Mouse (Mus musculus) hindbrain, embryonic 14.5 days (tissue): ENCODE measurements around the gene Chrna5. TPM values are rescaled to one million over a fixed set of nuclear protein-coding genes. Genes with fewer than 3 reads are reported as not detected.

ENCODE experiments used
- ATAC-seq: fragments of 200-750 bp; cut with Nextera tagmentation; 2 replicates; pipeline ENCODE4 v1.8.0; 2017; ENCODE audit warnings: moderate number of reproducible peaks, mild to moderate bottlenecking, moderate TSS enrichment, moderate library complexity; ENCODE audit not compliant: low FRiP score
- DNase-seq: peaks from one replicate; pipeline ENCODE4 v3.0.0-alpha.2; 2015; ENCODE audit warnings: low spot score
- H3K27ac ChIP-seq: fragments of 300-500 bp; sonication (generic); 2 replicates; pipeline ENCODE4 v1.5.1; 2014; ENCODE audit warnings: mild to moderate bottlenecking, moderate library complexity
- H3K27me3 ChIP-seq: fragments of 300-500 bp; sonication (generic); 2 replicates; pipeline ENCODE4 v1.6.1; 2014; ENCODE audit warnings: mild to moderate bottlenecking, low read length, mixed read lengths; ENCODE audit not compliant: control insufficient read depth, insufficient read depth
- H3K36me3 ChIP-seq: fragments of 300-500 bp; sonication (generic); replicated peaks from 2 replicates; pipeline ENCODE4 v1.6.1; 2014; ENCODE audit not compliant: control insufficient read depth, insufficient read depth
- H3K4me1 ChIP-seq: fragments of 300-500 bp; sonication (generic); replicated peaks from 2 replicates; pipeline ENCODE4 v1.6.1; 2014; ENCODE audit warnings: antibody characterized with exemption, low read length, mixed read lengths; ENCODE audit not compliant: control insufficient read depth, insufficient read depth
- H3K4me2 ChIP-seq: fragments of 300-500 bp; sonication (generic); replicated peaks from 2 replicates; pipeline ENCODE4 v1.6.1; 2014; ENCODE audit warnings: mild to moderate bottlenecking, moderate library complexity
- H3K4me3 ChIP-seq: fragments of 300-500 bp; sonication (generic); replicated peaks from 2 replicates; pipeline ENCODE4 v1.5.1; 2014; ENCODE audit warnings: mild to moderate bottlenecking, low read length
- H3K9ac ChIP-seq: fragments of 300-500 bp; sonication (generic); 2 replicates; pipeline ENCODE4 v1.6.1; 2014
- H3K9me3 ChIP-seq: fragments of 300-500 bp; sonication (generic); 2 replicates; pipeline ENCODE4 v1.6.1; 2016; ENCODE audit warnings: low read length; ENCODE audit not compliant: control insufficient read depth
- WGBS: fragments of 180-500 bp; shearing (Covaris S2); extraction: QIAGEN DNeasy Blood & Tissue Kit; methylation state at CpG from one replicate; pipeline ENCODE4 v1.1.7; 2014; 5-methylcytosine and 5-hydroxymethylcytosine counted together
- polyA plus RNA-seq: library from polyadenylated mRNA; unstranded; fragments of >200 nt; fragmentation: Nextera tagmentation; extraction: Ambion mirVana; gene quantifications from 2 replicates; pipeline ENCODE4 v1.2.1, GENCODE M21; 2014

The Chrna5 gene
- polyA plus RNA-seq, 1 experiment from 2014 or later = 4.2 TPM

DNA sequence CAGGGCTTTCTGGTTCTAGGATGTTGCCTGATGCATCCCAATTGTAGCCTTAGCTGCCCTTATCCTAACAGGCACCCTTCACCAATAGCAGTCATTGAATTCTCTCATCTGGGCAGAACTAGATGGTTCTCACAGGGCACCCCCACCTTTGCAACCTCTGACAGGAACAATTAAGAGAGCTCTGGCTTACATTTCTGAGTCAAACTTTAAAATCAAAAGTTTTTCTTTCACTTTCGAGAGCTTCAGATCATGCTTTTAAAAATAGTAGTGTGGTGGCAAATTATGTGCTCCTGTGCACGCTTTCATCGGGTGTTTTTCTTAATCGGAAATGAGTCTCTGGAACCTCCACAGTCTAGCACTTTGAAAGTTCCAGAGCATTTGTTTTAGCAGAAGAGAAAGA lies 19.6 kb upstream of the Chrna5 start:
- H3K36me3 ChIP-seq = peaks cover 40% of the 10 kb centered on the region
- 96% methylated on average over 4 of the region's 4 CpGs for WGBS
- no peaks in the 10 kb centered on the region for H3K27me3 ChIP-seq
- no peak for ATAC-seq
- H3K4me3 ChIP-seq = no peak overlapping the region
- H3K4me2 ChIP-seq = no peak overlapping the region
- no peaks in the 10 kb centered on the region for H3K4me1 ChIP-seq
- peaks cover 5% of the 10 kb centered on the region; the same call in 1 of the 2 replicates for H3K9me3 ChIP-seq
- no peak overlapping the region for H3K9ac ChIP-seq
- no peak for DNase-seq
- no peak overlapping the region for H3K27ac ChIP-seq

DNA sequence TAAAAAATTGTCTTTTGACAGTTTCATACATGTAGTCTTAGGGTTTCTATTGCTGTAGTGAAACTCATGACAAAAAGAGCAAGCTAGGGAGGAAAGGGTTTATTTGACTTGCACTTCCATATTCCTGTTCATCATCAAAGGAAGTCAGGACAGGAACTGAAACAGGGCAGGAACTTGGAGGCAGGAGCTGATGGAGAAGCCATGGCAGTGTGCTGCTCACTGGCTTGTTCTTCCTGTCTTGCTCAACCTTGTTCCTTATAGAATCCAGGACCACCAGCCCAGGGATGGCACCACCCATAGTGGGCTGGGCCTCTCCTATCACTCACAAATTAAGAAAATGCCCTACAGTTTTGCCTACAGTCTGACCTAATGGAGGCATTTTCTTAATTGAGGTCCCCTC lies 17.0 kb upstream of the Chrna5 start:
- Histone ChIP-seq H3K9me3 (peaks cover 5% of the 10 kb centered on the region; the same call in 1 of the 2 replicates), H3K27ac (no peak overlapping the region), H3K4me1 (no peaks in the 10 kb centered on the region), H3K36me3 (peaks cover 14% of the 10 kb centered on the region), H3K4me2 (no peak overlapping the region), H3K27me3 (no peaks in the 10 kb centered on the region), H3K4me3 (no peak overlapping the region), H3K9ac (no peak overlapping the region)
- no peak for DNase-seq
- no peak for ATAC-seq

DNA sequence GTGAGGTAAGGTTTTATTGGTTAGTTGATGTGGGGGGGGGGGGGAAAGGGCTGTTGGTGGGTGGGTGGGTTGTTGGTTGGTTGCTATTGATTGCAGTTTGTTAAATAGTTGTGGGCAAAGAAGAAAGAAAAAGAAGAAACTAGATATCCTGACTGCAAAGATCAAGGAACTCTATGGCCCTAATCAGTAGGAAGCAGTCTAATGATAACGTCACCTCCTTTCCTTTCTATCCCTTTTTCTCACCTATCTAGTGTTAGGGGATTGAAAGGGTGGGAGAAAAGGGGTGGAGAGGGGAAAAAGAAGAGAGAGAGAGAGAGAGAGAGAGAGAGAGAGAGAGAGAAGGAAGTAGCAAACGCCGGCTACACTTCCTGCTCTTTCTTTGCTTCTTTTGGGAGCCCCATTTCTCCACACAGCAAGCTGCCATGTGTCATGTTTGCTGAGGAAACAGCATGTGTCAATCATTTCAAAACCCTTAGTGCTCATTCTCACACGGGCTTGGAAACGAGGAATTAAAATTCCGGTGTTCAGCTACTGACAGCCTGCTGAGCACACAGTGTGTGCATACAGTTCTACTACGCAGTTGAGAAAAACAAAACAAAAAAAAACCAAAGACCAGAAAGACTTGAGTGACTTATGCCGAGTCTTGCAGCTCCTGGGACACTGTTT lies 10.6 kb upstream of the Chrna5 start:
- ATAC-seq (no peak), DNase-seq (no peak)
- Histone ChIP-seq H3K4me3 (no peak overlapping the region), H3K9me3 (no peaks in the 10 kb centered on the region), H3K4me2 (no peak overlapping the region), H3K27ac (no peak overlapping the region), H3K27me3 (no peaks in the 10 kb centered on the region), H3K9ac (no peak overlapping the region), H3K36me3 (no peaks in the 10 kb centered on the region), H3K4me1 (no peaks in the 10 kb centered on the region)
- 72% methylated on average over 8 of the region's 8 CpGs for WGBS

DNA sequence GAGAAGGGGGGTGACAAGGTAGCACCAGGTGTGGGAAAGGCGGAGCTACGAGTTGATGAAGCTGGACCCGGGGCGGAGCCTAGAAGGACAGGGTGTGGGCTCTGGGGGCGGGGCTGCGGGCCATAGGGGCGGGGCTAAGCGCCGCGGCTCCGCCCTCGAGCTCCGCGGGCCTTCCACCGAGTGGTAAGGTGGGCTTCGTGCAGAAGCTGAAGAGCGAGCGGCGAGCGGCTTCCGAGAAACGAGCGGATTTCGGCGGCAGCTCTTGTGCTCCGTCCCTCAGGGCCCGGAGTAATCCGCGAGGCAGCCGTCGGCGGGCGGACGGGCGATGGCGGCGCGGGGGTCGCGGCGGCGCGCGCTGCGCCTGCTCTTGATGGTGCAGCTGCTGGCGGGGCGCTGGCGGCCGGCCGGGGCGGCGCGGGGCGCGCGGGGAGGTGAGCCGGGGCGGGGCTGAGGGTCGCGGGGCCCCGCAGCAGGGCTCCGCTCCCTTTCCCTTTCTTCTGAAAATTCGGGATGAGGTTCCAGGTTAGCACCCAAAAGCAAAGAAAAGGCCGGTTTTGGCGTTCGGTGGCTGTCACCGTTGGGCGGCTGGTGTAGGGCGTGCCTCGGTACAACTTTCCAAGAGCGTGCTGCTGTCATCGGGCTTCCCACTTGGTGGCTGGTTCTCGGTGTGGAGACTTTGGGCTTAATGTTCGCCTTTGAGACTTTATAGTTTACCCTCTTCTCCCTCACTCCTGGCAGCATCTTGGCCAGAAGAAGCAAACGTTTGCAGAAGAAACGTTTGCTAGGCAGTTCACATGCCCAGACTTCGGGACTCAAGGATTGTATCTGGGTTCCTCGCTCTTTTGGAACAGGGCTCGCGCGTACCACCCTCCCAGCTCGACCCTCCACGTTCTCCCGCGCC lies 861 bp downstream of the Chrna5 start:
- no peaks in the 10 kb centered on the region; the same call in 1 of the 2 replicates for H3K4me1 ChIP-seq
- peaks cover 34% of the 10 kb centered on the region for H3K27me3 ChIP-seq
- H3K4me3 ChIP-seq = peak overlapping the region; percentile 54
- DNase-seq (peak; percentile 71), ATAC-seq (peak; percentile 79)
- peak overlapping the region; percentile 88 for H3K4me2 ChIP-seq
- peak overlapping the region; percentile 62 for H3K9ac ChIP-seq
- H3K9me3 ChIP-seq = no peaks in the 10 kb centered on the region
- no peaks in the 10 kb centered on the region for H3K36me3 ChIP-seq
- H3K27ac ChIP-seq = no peak overlapping the region
- under 1% methylated on average over 85 of the region's 85 CpGs for WGBS

DNA sequence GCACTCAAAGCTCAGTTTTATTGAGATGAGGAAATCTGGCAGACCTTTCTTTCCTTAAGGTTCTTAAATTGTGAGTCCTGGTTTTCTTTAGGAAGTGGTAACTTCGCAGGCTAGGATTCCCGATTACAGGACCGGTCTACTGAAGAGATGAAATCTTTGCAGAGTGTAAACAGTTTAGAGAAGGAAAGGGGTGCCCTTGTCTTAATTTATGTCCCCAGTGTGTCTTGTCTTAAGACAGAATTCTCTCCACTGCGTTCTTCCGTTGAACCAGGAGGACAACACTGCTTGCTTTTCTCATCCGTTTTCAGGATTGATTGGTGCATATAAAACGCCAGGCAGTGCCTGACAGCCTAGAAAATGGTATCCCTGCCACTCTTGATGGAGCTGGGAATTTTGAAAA lies 1.7 kb downstream of the Chrna5 start:
- 6% methylated on average over 7 of the region's 7 CpGs for WGBS
- Histone ChIP-seq H3K36me3 (no peaks in the 10 kb centered on the region), H3K4me3 (peak overlapping the region; percentile 54), H3K4me1 (no peaks in the 10 kb centered on the region; the same call in 1 of the 2 replicates), H3K27me3 (peaks cover 34% of the 10 kb centered on the region), H3K4me2 (peak overlapping the region; percentile 88), H3K27ac (no peak overlapping the region), H3K9ac (no peak overlapping the region), H3K9me3 (no peaks in the 10 kb centered on the region)
- DNase-seq (peak; percentile 32), ATAC-seq (no peak)

DNA sequence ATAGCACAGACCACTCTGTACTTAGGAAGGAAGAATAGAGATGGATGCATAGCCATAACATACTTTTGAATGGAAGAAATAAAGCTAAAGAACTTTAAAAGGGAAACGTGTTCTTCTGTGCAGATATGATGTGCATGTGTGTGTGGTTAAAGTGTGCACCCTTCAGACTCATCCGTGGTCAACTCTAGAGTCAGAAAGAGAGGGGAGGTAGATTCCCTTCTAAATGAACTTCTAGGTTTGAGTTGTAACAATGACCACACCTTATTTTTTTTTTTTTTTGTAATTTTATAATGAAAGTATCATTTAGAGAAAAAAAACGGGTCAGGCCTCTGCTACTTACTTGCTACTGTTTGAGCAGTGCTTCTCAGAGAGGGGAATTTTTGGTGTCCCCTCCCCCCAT lies 9.7 kb downstream of the Chrna5 start:
- Histone ChIP-seq H3K4me3 (no peak overlapping the region), H3K36me3 (no peaks in the 10 kb centered on the region), H3K4me2 (no peak overlapping the region), H3K27ac (no peak overlapping the region), H3K9ac (no peak overlapping the region), H3K4me1 (no peaks in the 10 kb centered on the region), H3K9me3 (no peaks in the 10 kb centered on the region), H3K27me3 (no peaks in the 10 kb centered on the region)
- ATAC-seq = no peak
- no peak for DNase-seq
- 77% methylated on average over 3 of the region's 3 CpGs for WGBS

DNA sequence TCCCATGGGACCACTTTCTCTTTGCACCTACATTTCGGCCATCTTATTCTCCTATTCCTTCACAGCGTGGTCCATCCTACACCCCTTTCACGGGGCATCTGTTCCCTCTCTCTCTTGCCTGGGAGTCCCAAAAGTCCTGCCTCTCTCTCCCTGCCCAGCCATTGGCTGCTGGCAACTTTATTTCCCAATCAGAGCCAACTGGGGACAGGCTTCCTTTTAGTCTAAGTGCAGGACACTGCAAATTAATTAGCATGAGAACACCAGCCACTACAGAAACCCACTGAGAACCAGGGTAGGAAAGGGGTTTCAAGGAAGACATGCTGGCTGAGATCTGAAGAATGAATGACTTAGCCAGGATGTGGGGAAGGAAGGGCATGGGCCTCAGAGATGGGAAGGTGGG lies 13.7 kb downstream of the Chrna5 start:
- 40% methylated on average over 3 of the region's 3 CpGs for WGBS
- H3K4me2 ChIP-seq = no peak overlapping the region
- no peak overlapping the region for H3K27ac ChIP-seq
- no peaks in the 10 kb centered on the region for H3K4me1 ChIP-seq
- H3K4me3 ChIP-seq = no peak overlapping the region
- no peaks in the 10 kb centered on the region for H3K9me3 ChIP-seq
- DNase-seq = no peak
- no peaks in the 10 kb centered on the region for H3K36me3 ChIP-seq
- no peak for ATAC-seq
- no peak overlapping the region for H3K9ac ChIP-seq
- no peaks in the 10 kb centered on the region for H3K27me3 ChIP-seq

DNA sequence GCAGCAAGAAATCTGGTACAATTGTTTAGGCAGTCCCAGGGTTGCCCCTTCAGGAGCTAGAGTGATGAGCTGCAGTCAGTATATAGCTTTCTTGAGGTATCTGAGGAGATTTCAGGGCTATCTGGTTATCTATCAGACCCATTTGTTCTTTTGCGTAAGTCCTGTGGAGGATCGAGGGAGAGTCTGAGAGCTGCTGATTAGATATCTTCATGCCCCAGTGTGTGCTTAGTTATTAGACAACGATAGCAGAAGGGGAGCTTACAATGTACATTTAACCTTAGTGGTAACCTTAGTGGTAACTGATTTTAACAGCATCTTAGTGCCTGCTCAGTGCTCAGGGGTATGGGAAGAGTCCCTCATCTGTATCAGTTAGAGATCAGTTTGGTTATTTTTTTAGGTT lies 15.0 kb downstream of the Chrna5 start:
- no peaks in the 10 kb centered on the region for H3K4me1 ChIP-seq
- H3K27ac ChIP-seq = no peak overlapping the region
- DNase-seq (no peak), ATAC-seq (no peak)
- no peak overlapping the region for H3K9ac ChIP-seq
- no peaks in the 10 kb centered on the region for H3K36me3 ChIP-seq
- H3K9me3 ChIP-seq = no peaks in the 10 kb centered on the region
- H3K4me3 ChIP-seq = no peak overlapping the region
- H3K4me2 ChIP-seq = no peak overlapping the region
- H3K27me3 ChIP-seq = no peaks in the 10 kb centered on the region
- 83% methylated on average over 3 of the region's 3 CpGs for WGBS

DNA sequence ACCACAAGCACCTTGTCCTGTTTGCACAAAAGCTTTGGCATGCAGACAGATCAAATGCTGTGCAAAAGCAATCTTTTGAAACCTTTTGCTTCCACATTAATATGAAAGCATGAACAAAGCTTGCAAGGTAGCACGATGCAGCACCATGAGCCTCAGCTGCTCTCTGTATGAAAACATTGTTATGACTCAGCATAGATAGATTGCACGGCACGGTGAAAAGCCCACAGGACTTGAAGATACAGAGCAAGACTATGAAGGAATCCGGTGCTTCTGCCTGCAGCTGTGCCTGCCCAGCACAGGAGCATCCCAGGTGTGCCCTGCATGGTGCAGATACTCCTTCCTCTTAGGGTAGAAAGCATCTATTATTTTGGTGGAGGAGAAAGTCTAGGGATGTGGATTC lies 22.9 kb downstream of the Chrna5 start:
- H3K9me3 ChIP-seq = no peaks in the 10 kb centered on the region
- H3K4me3 ChIP-seq = no peak overlapping the region
- no peaks in the 10 kb centered on the region for H3K36me3 ChIP-seq
- no peak for DNase-seq
- no peak overlapping the region for H3K9ac ChIP-seq
- H3K27me3 ChIP-seq = no peaks in the 10 kb centered on the region
- no peak for ATAC-seq
- no peak overlapping the region for H3K4me2 ChIP-seq
- H3K4me1 ChIP-seq = 0 out of 2 replicates have a peak, but pooled peaks cover 5% of the 10 kb centered on the region
- WGBS = 46% methylated on average over 4 of the region's 4 CpGs
- H3K27ac ChIP-seq = no peak overlapping the region
